Mouse (Mus musculus): ENCODE results near the gene Ube2d3.
"Not testable (repeated sequence)": the region's sequence is repeated elsewhere in the genome, so short reads cannot be mapped to it uniquely, and the experiment has no call there.

GRCm38 (mm10) chr3:135484650-135485049 is 46.7 kb downstream of the Ube2d3 start:
- not testable (repeated sequence) for TF ChIP-seq POLR2A (IDR thresholded peaks at IDR 0.05; ENCODE audit: insufficient read length, low read depth); CEBPB (IDR thresholded peaks at IDR 0.05; ENCODE audit: insufficient read depth, poor library complexity, severe bottlenecking); MYOD1 (IDR thresholded peaks at IDR 0.05; ENCODE audit: control insufficient read depth in 1 of 3, insufficient read length in 2 of 3, low read depth in 2 of 3); MAX (IDR thresholded peaks at IDR 0.05; ENCODE audit: low read depth)

Measured in myocyte (in vitro differentiated cells).